Mouse (Mus musculus): ENCODE results near the gene Tbx1.
"Not testable (repeated sequence)": the region's sequence is repeated elsewhere in the genome, so short reads cannot be mapped to it uniquely, and the experiment has no call there.

Tbx1 gene

GRCm38 (mm10) chr16:18543151-18543829, 47.2 kb downstream of the Tbx1 start:
- DNase-seq, result no peak

GRCm38 (mm10) chr16:18539281-18539680, 51.2 kb downstream of the Tbx1 start:
- DNase-seq, result no peak

GRCm38 (mm10) chr16:18537407-18537990, 53.0 kb downstream of the Tbx1 start:
- DNase-seq, result no peak

- not testable (repeated sequence) for DNase-seq
Observed at GRCm38 (mm10) chr16:18533061-18533460, 57.4 kb downstream of the Tbx1 start.
